Mouse (Mus musculus) embryonic fibroblast, embryonic 13.5 days (primary cell): ENCODE measurements at regions not wholly inside any gene's neighbourhood (a gene's known extent, or its start where the extent isn't known, plus 50 kb on each side); places are given as distances from the start of the nearest gene placed in this dataset.

Source experiments
- CTCF ChIP-seq: IDR thresholded peaks from 2 replicates; pipeline ENCODE4 v1.5.1; 2011; ENCODE audit warnings: mild to moderate bottlenecking, control low read depth, low read length, moderate library complexity, borderline replicate concordance; ENCODE audit not compliant: insufficient read depth
- POLR2A ChIP-seq: IDR thresholded peaks from 2 replicates; pipeline ENCODE4 v1.6.1; 2011; ENCODE audit warnings: low read depth, mild to moderate bottlenecking, control low read depth, low read length, moderate library complexity

DNA sequence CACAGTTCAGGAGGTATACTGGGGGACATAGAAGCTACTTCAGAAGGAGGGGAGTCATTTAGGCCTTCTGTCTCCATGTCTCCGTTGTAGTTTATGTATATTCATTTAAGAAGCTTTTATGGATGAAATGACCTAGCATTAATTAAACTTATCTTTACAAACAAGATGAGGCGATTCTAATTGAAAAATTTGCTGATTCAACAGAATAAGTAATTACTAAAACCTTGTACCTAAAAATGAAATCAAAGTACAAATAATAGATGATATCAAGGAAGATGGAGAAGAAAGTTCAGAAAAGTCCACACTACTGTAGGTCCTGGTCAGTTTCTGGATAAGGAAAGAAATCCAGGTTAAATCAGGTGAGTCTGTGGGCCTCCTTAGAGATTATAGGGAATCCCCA, 1429.6 kb downstream of the Slc22a22 start:
- no peak for TF ChIP-seq POLR2A
- no peak for TF ChIP-seq CTCF
